Mouse (Mus musculus): ENCODE data around the gene Tcl1. TPM values are rescaled to one million over a fixed set of nuclear protein-coding genes. Genes with fewer than 3 reads are reported as not detected.
"Not testable (repeated sequence)": the region's sequence is repeated elsewhere in the genome, so short reads cannot be mapped to it uniquely, and the experiment has no call there.

Gene Tcl1
- not detected in 2 replicates for total RNA-seq (2017)

DNA sequence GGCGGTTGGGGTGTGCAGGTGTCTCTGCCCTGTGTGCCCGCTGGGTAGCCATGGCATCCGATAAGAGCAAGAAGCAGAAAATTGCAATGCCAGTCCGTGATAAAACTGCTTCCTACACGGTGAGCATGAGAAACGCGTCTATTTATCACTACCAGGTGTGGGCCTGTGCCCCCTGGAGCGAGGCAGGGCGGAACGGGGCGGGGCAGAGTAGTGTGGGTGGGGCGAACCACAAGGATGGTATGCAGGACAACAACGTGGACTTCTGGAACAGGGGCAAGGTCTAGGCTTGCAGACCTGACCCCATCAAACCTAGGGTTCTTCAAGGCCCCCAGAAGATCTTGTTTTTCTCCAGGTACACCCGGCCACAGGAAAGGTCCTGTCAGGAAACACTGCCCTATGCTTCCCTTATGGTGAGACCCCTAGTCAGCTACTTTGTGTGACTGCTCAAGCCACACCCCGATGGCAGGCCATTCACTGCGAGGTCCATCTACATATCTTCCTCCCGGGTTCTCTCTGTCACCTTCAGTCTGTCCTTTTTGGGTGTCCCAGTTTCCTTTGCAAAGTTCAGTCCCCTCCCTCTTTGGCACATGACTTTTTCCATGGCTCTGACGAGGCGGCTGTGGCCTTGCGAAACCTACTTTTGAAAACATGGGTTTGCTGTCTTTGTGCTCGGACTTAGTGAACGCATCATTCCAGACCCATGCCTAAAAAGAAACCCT lies at the start of gene Tcl1:
Gene Tcl1 (minus strand): TSS at position 193 of the 719 bp plus-strand sequence.
- ATAC-seq (ENCODE audit: extremely low read depth, insufficient number of reproducible peaks, low FRiP score, poor library complexity, severe bottlenecking), result no peak

DNA sequence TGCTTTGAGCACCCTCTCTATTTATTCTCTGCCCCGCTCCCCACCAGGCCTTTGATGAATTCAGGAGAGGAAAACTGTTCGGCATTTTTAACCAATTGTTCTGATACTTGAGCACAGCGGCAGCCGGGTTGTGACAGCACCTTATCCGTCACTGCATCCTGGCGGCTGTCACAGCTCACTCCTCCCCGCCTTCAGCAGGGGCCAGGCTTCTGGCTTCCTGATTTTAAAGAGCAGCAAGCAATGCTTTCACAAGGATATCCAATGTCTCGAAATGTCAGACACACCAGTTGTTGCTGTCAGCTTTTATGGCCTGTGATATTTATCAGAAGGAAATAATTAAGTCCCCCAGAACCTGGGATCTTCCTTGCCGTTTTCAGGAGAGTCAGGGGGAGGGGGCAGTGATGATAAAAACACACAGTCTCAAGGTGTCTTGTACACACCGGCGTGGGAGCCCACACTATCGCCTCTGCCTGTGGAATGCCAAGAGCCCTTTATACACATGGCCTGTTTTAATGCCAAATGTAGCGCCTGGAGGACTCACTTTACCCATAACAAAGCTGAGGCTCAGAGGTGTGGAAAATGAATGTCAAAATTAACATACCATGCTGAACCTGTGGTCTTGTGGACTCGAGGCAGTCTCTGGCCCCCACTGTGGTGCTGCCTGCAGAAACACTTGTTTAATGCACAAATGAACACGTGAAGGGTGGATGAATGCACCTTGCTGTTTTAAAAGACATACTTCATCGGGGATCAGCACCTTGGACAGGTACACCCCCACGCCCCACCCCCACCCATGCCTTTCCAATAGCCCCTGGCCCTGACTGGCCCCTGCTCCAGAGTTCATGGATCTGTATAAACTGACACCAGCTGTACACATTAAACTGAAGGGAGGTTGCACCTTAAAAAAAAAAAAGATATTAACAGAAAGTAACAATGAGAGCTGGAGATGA lies 48.7 kb upstream of the Tcl1 start:
- no peak for ATAC-seq (ENCODE audit: extremely low read depth, insufficient number of reproducible peaks, low FRiP score, poor library complexity, severe bottlenecking)

DNA sequence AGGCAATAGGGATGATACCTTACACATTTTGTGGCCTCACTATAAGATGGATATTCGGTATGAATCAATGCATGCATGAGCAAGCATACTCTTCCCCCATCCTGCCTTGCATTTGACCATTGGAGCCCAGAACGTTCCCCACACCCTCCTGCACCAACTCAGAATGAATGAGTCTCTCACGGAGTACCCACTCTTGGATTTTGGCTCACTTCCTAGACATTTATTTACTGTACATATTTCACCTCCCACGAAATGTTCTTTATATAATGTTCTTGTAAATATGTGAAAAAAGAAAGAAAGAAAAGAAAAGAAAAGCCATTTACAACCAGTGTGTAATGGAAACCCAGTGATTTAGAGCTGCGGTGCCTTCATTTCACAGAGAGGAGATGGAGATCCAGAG lies 44.5 kb upstream of the Tcl1 start:
- ATAC-seq (ENCODE audit: extremely low read depth, insufficient number of reproducible peaks, low FRiP score, poor library complexity, severe bottlenecking), result no peak

DNA sequence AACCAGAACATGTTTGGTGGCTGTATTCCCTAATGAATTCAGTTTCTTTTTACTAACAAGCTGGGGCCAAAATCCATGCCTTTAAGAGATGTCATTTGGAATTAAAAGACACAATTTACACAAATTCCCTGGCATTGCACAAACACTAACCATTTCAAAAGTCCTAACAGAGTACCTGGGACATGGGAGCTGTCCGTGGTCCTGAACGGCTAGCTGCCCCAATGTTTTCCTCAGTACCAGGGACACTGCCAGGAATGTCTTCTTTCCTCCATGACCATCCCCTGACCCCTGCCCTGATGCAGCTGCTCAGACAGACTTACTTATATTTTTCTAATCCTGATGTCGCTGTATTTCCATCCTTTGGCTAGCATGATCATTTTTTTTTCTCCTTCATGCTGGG lies 43.5 kb upstream of the Tcl1 start:
- ATAC-seq (ENCODE audit: extremely low read depth, insufficient number of reproducible peaks, low FRiP score, poor library complexity, severe bottlenecking), result no peak

DNA sequence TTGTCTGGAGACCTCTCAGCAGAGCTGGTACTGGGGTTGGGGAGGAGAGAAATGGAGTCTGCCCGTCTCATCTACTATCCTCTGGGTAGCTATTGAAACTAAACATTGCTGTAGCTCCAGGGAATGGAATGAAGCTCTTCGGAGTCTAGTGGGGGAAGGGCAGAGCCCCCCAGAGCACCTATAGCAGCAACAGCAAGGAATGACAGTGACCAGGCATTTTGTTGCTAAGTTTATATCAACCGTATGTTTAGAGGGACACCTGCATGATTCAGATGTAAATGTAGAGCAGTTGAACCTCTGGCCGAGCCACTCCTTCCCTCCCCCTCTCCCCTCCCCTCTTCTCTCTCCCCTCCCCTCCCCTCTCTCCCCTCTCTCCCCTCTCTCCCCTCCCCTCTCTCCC lies 36.6 kb upstream of the Tcl1 start:
- ATAC-seq (ENCODE audit: extremely low read depth, insufficient number of reproducible peaks, low FRiP score, poor library complexity, severe bottlenecking), result no peak

DNA sequence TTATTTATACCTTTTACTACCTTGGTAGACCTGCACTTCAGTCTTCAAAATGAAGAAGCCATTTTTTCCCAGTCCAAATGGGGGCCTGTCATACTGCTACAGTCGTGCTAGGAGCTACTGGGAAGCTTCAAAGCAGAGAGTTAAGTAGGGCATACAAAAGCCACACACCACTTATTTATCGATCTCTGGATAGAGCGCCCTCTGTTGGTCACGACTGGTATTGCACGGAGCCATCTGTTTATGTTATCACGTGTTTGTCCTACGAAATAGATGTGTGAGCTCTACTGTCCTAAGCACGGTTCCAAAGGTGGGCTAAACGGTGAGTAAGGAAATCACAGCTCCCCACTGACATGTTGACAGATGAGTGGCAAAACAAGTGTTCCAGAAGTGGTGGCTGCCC lies 36.2 kb upstream of the Tcl1 start:
- ATAC-seq (ENCODE audit: extremely low read depth, insufficient number of reproducible peaks, low FRiP score, poor library complexity, severe bottlenecking), result no peak

DNA sequence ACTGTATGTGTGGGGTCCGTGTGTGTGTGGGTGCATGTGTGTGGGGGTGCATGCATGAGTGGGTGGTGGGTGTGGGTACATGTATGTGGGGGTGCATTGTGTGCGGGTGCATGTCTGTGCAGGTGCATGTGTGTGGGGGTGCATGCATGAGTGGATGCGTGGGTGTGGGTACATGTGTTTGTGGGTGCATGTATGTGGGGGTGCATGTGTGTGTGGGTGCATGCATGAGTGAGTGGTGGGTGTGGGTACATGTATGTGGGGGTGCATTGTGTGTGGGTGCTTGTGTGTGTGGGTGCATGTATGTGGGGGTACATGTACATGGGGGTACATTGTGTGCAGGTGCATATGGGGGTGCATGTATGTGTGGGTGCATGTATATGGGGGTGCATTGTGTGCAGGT lies 31.2 kb upstream of the Tcl1 start:
- no peak for ATAC-seq (ENCODE audit: extremely low read depth, insufficient number of reproducible peaks, low FRiP score, poor library complexity, severe bottlenecking)

DNA sequence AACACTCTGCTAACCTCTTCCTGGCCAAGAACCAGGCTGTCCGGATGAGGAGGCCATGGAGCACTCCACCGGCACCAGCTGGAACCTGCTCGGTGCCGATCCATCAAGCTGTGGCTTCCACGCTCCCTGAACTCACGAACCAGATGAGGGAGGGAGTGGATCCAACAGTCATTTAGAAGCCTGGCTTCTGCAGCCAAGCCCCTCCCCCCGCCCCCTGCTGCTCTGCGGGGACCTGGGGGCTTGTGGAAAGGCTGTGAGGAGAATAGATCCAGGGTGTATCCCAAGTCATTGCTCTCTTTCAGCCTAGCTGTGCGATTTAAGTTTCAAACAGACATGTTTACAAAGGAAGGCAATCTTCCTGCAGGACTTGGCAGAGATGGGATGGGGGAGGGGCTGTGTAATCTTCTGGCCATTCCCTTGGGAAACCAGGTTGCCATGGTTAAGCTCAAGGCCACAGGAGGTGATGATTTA lies 26.2 kb upstream of the Tcl1 start:
- no peak for ATAC-seq (ENCODE audit: extremely low read depth, insufficient number of reproducible peaks, low FRiP score, poor library complexity, severe bottlenecking)

DNA sequence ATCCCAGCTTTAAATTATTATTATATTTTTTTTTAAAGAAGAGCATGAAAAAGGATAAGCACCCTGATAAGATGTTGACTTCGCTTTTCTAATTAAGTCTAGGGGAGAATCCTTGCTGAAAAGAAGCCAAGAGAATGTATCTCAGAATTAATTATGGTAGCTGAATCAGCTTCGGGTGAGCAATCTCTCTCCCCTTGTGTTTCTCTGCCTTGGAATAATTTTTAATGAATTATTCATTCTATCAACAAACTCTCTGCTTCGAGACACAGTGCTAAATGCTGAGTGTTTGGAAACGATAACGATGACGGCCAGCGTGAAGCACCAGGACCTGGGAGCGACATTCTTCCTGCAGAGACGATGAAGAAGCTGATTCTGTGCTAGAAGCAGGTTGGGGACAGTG lies 16.5 kb upstream of the Tcl1 start:
- no peak for ATAC-seq (ENCODE audit: extremely low read depth, insufficient number of reproducible peaks, low FRiP score, poor library complexity, severe bottlenecking)

DNA sequence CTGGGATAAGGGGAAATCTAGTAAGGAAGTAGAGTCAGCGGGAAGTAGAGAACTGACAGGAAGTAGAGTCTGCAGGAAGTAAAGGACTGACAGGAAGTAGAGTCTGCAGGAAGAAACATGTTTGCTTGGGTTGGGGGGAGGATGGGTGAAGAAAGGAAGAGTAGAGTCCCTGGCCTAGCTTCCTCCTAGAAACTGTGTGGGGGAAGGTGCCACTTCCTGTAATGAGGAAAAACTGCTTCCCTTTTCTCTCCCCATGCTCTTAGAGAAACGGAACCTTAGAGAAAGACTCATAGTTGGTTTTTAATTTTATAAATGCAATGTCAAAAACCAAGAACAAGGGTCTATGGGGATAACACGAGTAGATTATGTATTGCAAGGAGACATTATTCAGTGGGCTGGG lies 12.5 kb upstream of the Tcl1 start:
- no peak for ATAC-seq (ENCODE audit: extremely low read depth, insufficient number of reproducible peaks, low FRiP score, poor library complexity, severe bottlenecking)

DNA sequence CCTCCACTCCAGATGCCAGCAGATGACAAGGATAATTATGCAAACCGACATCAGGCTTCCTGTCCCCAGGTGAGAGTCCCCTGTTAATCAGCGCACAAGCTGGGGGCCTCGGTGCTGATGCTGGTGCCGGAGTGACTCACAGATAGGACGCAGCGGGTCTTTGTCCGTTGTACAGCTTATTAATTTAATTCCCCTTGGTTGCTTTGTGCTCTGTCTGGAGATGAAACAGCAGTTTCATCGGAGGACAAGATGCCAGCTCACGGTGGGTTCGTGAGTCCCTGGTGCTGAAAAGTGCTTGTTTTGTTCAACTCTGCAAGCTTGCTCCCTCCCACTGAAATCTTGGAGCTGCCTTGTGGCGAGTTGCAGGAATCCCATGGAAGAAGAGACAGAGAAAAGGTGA lies 11.8 kb upstream of the Tcl1 start:
- ATAC-seq (ENCODE audit: extremely low read depth, insufficient number of reproducible peaks, low FRiP score, poor library complexity, severe bottlenecking), result no peak

DNA sequence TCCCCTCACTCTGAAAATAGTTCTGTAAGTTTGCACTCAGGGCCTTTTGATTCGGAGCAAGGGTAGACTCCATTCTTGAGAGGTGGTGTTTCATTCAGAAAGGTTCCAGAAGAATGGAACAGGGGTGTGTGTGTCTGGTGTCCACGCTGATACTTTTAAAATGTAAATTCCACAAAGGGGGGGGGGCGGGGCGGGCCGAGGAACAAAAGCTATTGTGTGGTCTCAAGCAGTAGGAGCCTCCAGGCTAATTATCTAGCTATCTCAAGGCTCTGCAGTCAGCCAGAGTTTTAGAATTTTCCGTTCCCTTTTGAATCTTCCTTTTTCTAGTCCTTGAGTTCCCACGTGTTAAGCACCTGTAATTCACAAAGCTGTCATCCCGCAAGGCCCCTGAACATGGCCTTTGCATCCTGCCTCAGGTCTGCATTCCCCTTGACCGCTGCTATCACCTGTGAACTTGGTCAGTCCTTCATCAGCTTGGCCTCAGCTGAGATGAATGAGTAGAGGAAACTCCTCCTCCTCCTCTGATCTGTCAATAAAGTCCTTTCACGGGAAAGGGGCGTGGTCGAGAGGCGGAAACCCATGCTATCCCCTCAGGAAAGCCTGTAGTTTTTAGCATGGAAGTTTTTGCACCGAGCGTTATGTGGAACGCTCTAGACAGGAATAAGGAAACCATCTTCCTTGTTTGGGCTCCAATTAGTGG lies 2.2 kb upstream of the Tcl1 start:
- ATAC-seq (ENCODE audit: extremely low read depth, insufficient number of reproducible peaks, low FRiP score, poor library complexity, severe bottlenecking), result no peak

DNA sequence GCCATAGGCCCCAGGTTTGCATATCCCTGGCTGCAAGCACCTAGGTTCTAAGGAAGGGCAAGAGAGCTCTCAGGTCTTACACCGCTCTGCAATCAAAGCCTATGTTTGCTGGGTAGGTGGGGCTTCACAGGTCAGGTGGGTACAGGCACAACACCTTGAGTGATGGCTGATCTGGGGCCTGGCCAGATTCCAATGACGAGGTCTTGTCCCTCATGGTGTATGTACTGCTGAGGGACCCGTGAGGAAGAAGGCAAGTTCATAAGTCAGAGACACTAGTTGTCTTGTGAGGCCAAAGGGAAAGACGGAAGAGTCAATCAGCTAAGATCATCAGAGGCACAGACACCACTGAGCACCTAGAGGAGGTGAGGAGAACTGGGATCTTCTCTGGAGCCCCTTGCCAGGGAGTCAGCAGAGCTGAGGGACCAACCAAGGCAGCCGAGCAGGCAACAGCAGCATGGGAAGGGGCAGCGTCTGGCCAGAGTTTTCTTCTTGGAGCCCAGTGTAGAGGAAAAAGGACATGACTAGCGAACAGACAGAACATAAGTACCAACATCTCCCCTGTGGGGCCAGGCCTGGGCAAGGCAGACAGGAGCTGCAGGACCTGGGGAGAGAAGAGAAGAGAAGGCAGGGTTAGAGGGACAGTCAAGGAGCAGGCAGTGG lies 5.4 kb downstream of the Tcl1 start:
- ATAC-seq (ENCODE audit: extremely low read depth, insufficient number of reproducible peaks, low FRiP score, poor library complexity, severe bottlenecking), result no peak

DNA sequence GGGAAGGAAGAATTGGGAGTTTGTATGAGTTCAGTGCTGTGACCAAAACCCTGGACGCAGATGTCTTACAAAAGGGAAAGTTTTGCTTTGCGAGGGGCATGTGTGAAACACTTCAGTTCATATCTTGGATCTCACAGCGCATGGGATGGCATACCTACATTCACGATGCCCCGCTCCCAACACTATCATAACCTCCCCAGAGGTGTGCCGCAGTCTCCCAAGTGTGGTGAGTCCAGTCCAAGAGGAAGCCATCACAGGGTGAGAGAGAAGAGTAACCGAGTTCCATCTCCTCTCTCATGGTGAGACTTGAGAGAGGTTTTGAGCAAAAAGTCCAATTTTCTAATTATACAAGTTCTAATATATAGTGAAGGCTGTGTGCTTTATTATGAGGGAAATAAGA lies 13.4 kb downstream of the Tcl1 start:
- no peak for ATAC-seq (ENCODE audit: extremely low read depth, insufficient number of reproducible peaks, low FRiP score, poor library complexity, severe bottlenecking)

DNA sequence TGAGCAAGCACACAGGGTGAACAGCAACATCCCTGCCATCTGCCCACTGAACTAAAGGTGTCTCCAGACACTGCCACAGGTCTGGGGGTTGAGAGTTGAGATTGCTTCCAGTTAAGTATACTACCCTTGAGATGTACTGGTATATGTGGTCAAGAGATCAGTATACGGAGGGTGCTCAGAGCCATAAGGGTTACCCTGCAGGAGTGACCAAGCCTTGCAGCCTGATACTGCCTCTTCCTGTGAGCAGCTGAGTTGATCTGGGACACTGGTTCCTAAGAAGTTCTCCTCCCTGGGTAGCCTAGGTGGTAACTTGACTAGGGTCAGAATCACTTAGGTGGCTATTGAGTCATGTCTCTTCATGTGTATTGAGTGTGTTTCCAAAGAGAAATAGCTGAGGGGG lies 14.2 kb downstream of the Tcl1 start:
- no peak for ATAC-seq (ENCODE audit: extremely low read depth, insufficient number of reproducible peaks, low FRiP score, poor library complexity, severe bottlenecking)

DNA sequence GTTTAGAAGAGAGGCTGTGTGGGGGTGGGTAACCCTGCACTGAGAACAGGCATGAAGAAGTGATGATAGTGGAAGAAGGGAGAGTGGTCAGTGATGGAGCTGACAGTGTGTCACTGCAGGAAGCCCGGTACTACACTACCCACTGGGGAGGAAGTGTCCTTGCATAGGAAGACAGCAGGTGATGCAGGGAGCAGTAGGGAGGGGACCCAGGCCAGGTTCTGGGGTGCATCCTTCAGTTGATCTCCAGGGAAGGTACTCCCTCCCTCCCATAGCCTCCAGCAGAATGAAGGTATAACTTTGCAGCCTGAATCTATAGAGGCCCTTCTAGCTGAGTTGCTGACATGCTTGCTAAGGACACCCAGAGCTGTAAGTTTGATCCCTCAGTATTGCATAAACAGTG lies 15.5 kb downstream of the Tcl1 start:
- ATAC-seq (ENCODE audit: extremely low read depth, insufficient number of reproducible peaks, low FRiP score, poor library complexity, severe bottlenecking), result no peak

DNA sequence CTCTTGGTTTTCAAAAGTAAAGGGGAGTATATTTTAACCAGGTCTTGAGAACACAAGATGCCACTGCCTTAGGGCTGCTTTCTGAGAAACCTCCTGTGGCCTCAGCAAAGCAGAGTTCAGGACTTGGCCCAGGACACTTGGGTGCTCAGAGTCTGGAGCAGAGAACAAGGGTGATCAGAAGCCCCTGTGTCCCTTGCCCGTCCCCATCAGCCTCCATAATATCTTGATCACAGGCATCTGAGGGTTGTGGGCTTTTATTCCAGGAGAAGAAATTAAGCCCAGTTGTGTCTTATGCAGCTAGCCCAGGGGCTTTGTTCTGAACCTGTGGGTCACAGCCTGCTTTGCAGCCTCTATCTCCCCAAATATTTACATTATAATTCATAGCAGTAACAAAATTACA lies 20.9 kb downstream of the Tcl1 start, which contains the start of gene Tcl1b4:
Gene Tcl1b4 (plus strand): TSS at position 301 of the 400 bp plus-strand sequence.
- not testable (repeated sequence) for ATAC-seq (ENCODE audit: extremely low read depth, insufficient number of reproducible peaks, low FRiP score, poor library complexity, severe bottlenecking)

DNA sequence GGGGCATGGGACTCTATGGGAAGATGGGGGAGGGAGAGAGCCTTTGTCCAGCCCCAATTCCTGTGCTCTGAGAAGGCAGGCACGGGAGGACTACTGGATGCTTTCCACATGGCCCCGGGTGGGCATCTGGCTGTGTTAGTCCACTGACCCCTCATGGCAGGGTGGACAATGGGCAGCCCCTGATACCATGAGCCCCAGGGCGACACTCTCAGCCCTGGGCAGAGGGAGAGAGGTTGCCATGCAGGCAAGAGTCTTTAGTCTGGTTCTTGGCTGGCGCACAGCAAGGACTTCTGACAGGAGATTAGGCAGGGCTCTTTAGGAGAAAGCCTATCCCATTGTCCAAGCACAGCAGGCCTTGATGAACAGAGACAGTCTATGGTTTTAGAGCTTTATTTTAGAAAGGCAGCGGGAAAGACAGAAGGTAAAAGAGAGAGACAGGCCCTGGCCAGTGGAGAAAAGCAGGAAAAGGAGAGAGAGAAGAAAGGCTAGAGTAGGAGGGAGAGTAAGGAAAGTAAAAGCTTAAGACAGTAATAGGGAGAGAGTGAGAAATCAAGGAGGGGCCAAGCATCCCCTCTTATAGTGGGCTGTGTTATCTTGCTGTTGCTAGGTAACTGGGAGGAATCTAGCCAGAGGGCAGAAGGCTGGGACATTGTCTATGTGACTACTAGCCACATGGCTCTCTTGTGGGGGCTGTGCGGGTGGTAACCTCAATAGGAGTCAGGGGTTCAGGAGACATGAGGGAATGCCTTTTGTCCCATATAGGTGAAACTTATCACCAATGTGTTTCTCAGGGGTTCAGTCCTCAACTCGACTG lies 22.7 kb downstream of the Tcl1 start:
- ATAC-seq (ENCODE audit: extremely low read depth, insufficient number of reproducible peaks, low FRiP score, poor library complexity, severe bottlenecking), result not testable (repeated sequence)
